Mouse (Mus musculus): ENCODE data around the gene Pias1.

Pias1 gene

DNA sequence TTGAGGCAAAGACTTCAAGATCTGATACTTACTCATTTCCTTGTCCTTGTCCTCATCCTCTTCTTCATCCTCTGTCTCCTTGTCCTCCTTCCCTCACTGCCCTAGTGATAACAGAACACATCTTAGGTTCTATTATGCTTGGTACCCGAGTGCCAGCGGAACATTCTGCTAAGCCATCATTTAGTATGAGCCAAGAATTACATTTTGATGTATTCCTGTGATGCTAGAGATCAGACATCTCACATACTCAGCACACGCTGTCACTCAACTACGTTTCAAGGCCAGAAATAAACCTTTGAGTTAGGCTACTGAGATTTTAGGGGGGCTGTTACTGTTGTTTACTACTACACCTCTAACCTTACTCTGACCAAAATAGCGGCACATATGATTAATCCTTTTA is at the start of gene Pias1:
Pias1 (minus strand) TSS at position 101 of the 400 bp plus-strand sequence.
- DNase-seq (ENCODE audit: low read depth, low spot score): no peak

DNA sequence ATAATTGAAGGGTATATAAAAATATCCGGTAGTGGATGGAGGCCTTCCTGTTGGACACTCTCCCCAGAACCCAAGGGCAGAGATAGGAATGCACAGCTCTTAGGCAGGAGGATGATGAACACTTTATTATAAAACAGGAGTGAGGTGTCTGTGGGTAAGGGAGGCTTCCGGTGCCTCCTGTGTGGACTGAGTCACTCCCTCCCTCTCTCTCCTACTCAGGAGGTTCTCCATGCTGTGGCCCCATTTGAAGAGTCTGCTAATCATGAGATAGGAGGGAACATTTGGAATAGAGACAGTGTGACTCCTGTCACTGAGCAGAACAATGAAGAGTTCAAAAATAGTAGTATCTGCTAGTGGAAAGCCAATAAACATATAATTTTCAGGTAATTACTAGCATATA is 47.7 kb upstream of the Pias1 start:
- no peak for DNase-seq (ENCODE audit: low read depth, low spot score)

DNA sequence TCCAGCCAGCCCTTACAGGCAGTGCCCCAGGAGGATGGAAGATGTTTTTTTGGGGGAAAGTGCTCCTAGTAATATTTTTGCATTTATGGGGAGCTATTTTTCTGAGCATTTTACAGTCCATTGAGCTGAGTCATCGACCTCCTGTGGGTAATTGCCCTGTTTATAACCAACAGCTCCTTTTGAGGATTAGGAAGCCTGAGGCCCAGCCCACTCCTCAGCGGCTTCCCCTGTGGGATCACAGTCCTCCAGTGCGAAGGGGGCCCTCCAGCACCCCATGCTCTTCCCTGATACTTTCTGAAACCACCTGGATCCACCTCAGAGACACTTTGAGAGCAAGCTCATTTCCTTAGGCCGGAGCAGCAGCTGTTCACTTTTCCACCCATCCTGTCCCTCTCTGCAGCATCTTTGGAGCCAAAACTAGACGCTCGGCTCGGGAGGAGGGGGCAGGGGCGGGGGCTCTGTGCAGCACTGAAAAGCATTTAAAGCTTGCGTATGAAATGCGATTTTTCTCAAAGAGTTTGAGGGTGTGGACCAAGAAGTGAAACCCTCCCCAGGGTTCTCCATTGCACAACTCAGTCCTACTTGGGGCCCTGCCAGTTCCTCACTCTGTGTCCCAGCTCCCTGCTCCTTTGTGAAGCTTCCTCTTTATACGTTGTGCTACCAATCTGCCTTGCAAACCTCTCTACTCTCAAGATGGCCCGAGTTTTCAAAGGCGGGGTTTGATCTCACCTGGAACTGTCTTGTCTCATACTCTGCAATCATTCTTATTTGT is 43.5 kb upstream of the Pias1 start:
- no peak for DNase-seq (ENCODE audit: low read depth, low spot score)

DNA sequence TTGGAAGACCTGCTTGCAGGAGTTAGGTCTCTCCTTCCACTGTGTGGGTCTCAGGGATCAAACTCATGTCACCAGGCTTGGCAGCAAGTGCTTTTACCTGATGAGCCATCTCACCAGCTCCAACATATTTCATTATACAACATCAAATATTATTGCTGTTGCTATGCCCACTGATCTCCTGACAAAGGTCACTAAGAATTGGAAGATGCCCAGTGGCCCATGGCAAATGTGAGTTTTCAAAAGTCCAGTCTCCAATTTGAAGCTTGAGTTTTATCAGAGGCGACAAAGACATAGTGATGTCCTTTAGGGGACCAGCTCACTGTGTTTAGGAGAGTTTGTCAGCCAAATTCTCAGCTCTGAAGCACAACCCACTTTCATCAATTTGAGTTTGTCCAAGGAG is 34.8 kb upstream of the Pias1 start:
- DNase-seq (ENCODE audit: low read depth, low spot score): no peak

DNA sequence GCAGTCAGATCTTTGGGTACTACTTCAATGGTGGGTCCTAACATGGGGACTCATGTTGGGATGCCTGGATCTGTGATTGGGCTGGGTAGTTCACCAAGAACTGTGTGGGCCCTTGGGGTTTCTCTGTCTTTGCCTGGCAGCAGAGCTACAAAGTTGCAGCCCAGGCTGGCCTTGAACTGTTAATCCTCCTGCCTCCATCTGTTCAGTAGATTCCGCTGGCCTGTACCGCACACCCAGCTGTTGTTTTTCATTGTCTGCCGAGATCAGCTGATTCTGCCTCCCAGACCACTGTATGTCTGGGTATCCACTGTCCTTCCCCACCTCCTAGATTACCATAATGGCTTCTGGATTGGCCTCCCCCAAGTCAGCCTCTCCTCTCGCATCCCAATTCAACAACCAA is 19.6 kb upstream of the Pias1 start:
- DNase-seq (ENCODE audit: low read depth, low spot score): no peak

DNA sequence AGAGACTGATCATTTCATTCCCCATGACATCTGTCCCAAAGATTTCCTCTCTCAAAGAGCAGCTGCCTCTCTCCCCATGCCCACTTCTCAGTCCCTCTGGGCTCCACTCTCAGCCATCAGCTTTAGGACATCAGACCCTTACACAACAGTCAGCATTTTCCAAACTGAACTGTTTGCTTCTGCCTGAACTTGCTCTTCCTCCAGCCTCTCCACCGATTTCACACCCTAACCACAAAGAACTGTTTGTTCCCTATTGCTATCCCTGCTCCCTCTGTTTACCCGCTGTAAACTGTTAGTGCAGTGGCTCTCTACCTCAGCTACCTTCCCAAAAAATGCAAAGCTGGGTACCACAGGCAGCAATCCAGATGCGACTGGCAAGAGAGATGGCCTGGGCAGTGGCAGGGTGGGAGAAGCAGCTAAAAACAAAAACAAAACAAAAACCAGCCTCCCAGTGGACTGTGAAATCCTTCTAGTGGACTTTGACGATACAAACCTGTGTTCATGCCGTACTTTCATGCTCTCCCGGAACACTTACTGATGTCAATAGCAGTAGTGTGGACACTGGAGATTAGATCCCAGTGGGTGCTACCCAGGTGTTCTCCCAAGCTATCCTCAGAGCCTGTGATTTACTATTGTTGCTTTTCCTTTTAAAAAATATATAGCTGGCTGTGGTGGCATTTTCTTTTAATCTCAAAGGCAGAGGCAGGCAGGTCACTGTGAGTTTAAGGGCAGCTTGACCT is 18.5 kb upstream of the Pias1 start:
- DNase-seq (ENCODE audit: low read depth, low spot score): no peak

DNA sequence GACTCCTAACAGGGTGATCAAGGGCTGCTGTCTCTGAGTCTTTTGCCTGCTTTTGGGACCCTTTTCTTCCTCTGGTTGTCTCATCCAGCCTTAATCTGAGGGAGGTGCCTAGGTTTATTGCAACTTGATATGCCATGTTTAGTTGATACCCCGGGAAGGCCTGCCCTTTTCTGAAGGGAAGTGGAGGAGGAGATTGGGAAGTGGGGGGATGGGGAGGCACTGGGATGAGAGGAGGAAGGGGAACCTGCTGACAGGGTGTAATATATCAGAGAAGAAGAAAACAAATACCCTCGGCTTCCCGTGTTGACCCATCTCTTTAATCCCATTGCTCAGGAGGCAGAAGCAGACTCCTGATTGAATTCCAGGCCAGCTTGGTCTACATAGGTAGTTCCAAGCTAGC is 10.8 kb upstream of the Pias1 start:
- no peak for DNase-seq (ENCODE audit: low read depth, low spot score)

DNA sequence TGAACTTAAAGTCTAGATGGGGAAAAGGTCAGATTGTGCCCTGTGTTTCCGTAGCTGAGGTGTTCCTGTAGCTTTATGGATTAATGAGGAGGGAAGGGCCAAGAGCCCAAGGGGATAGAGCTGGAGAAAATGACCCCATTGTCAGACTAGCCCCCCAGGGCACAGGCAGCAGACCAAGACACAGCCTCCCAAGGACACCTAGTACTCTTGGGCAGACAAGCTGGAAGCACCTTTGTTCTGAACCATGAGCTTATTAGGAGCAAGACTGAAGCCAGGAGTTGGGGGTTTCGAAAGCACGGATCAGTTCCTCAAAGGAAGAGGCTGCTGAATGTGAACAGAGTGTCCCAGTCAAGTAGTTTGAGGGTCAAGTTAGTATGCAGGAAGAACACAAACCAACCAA is 9.9 kb upstream of the Pias1 start:
- no peak for DNase-seq (ENCODE audit: low read depth, low spot score)

DNA sequence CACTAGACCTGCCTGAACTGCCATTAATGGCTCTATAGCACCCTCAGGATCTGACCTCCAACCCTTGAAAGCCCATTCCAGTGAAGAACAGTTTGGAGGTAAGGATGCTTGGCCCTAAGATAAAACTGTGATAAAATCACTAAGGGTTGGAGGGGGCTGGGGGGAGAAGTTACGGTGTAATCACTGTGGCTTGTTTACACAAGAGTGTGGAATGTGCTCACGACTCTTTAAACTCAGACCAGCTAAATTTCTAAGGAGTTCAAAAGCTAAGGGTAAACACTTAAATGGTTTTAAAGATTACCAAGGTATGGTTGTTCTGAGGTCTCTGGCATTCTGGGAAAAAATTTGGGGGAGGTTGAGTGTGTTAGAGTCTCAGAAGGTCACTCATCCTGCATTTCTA is 7.5 kb upstream of the Pias1 start:
- DNase-seq (ENCODE audit: low read depth, low spot score): no peak

DNA sequence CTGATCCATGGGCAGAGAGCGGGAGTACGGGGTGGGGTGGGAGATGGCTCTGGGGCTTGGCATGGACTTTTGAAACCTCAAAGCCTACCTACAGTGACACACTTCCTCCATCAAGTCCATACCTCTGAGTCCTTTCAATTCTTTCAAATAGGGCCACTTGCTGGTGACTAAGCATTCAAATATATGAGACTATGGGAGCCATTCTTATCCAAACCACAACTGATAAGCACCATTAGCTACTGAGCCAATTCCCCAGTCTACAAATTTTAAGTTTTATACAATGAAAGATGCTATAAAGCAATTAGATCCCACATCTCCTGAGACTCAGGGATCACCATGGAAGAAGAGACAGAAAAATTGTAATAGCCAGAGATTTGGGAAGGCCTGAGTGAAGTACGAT is 2.4 kb upstream of the Pias1 start:
- DNase-seq (ENCODE audit: low read depth, low spot score): no peak

DNA sequence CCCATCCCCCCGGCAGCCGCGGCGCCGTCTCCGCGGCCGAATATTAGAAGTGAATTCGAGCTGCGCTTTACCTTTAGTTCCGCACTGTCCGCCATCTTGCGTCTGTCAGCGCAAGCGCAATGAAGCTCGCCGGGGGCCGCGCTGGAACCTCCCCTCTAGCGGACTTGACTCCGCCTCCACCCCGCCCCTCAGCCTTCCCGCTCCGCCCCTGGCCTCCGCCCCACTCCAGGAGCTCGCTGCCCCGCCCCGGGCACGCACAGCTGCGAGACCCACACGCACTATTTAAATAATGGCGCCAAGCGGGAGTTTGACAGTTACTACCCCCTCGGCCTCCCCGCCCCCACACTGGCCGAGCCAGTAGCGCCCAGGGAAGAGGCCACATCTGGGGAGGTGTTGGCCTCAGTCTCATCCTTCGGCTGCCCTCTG is 6.9 kb downstream of the Pias1 start:
- peak; percentile 94 for DNase-seq (ENCODE audit: low read depth, low spot score)

DNA sequence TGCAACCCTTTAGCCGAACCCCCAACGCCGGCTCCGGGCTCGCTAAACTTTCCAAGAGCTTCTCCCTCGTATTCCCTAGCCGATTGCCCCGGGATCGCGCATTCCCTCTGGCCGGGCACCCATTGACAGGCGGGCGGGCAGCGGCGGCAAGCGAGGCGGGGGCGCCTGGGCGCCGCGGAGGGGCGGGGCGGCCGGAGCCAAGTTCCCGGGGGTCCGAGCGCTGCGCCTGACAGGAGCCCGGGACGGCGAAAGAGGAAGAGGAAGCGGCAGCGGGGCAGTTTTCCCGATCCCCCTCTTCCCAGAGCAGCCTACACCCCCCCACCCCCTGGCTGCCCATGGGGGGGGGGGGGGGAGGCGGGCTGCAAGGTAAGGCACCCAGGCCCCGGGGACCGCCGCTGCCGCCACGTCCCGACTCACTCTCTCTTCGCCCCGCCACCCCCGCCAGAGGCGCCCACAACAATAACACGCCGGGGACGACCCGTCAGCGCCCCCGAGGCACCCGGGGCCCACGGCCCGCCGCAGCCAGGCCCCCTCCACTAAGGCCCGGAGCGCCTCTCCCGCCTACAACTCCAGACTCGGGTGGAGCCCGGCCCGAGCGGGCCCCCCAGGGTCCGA is 7.5 kb downstream of the Pias1 start:
- DNase-seq (ENCODE audit: low read depth, low spot score): no peak

DNA sequence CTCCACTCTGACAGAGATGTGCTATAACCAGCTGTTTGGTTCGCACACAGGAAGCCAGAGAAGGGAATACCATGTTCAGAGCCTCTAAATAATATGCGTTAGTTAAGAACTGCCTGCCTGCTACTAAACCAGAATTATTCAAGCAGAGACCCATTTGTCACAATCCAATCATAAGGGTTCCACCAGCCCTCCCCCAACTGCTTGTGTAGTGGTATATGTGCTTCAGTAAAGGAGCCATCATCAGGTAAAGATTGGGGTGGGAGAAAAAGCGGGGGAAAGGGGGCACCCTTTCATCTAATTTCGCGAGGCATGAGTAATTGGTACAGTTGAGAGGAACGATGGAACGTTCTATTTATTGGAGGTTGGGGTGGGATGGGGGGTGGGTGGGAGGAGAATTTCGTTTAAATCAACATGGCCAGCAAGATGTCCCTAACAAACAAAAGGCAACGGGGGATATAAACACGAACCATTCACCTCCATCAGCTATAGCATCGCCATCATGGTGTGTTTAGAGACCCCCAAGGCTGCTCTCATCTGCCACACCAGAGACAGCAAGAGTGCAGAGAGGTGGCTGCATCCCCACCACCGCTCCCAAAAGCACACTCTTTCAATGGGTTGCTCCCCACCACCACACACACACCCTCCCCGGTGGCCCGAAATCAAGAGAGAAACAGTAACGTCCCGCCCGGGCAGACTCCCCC is 8.1 kb downstream of the Pias1 start:
- DNase-seq (ENCODE audit: low read depth, low spot score): no peak

DNA sequence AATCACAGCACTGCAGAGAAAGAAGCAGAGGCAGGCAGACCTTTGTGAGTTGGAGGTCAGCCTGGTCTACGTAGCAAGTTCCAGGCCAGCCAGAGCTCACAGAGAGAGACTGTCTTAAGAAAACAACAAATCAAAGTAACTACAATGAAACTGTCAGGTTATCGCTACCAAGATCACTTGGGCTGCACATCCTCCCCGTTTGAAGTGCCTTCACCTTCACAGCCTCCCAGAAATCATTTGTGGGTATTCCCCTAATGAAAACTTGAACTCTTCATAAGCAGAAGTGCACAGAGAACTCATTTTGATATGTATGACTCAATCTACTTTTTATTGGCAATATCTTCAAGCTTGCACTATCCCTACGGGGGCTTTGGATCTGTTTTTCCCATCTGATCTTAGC is 10.6 kb downstream of the Pias1 start:
- no peak for DNase-seq (ENCODE audit: low read depth, low spot score)

DNA sequence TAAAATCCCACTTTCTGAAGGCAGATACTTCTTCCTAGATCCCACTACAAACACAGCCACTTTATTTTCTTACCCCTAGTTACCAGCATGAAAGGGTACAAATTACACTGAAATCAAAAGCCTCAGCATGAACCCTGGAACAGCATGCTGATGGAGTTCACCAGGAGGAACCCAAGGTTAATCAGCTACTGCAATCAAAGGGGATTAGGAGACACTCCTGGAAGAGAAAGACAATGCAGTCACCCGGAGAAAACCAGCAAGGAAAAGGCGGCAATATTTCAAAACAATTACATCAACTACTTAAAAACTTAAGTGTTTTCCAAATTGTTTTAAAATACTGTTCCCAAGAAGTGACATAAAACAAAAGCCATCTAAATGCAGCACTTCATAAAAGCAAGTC is 11.9 kb downstream of the Pias1 start:
- no peak for DNase-seq (ENCODE audit: low read depth, low spot score)

DNA sequence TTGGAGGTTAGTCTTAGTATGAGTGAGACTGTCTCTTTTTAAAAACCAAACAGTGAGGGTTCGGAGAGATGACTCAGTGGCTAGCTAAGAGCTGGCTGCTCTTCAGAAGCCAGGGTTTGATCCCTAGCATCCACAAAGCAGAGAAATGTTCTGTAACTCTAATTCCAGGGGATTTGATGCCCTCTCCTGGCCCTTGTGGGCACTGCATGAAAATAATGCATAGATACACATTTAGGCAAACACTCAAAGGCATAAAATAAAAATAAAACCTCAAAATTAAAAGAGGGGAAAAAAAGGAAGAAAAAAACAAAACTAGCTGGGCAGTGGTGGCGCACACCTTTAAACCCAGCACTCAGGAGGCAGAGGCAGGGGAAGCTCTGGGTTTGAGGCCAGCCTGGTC is 13.3 kb downstream of the Pias1 start:
- no peak for DNase-seq (ENCODE audit: low read depth, low spot score)

DNA sequence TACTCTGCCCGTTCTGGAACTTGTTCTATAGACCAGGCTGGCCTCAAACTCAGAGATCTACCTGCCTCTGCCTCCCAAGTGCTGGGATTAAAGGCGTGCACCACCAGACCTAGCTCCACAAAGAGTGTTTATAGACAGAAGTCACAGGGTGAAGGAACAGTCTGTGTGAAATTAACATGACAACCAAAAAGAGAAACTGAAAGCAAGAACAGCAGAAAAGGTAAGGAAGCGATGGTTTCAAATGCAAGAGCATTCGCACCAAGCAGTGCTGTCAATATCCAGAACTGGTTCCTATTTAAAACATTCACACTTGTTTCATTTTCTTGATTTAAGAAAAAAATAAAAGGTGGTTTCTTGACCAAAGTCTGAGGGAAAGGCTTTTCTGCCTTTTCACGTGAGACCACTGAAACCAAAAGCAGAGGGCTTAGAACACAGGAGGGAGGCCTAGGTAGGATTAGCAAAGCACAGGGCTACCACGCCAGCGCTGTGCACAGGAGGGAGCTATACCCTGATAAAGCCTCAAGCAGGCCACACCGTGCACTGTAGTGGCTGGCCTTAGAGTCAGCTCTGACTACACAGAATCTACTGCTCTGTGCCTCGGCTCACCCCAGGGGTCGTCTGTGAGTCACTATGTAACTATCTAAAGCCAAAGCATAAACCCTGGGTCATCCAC is 15.5 kb downstream of the Pias1 start:
- no peak for DNase-seq (ENCODE audit: low read depth, low spot score)

DNA sequence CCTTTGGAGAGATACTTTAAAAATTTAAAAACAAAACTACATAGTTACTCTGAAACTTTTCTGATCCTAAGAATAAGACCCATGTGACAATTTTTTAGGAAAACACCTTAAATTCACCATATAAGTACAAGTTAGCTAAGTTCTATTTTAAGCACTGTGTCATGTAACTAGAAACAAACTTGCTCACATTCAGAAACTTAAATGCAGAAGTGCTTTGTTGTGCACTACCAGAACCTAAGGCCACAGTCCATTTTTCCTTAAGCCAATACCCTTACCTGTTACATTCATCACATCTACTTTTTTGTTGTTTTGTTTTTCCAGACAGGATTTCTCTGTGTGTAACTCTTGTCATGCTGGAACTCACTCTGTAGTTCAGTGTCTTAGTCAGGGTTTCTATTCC is 17.4 kb downstream of the Pias1 start:
- DNase-seq (ENCODE audit: low read depth, low spot score): no peak

DNA sequence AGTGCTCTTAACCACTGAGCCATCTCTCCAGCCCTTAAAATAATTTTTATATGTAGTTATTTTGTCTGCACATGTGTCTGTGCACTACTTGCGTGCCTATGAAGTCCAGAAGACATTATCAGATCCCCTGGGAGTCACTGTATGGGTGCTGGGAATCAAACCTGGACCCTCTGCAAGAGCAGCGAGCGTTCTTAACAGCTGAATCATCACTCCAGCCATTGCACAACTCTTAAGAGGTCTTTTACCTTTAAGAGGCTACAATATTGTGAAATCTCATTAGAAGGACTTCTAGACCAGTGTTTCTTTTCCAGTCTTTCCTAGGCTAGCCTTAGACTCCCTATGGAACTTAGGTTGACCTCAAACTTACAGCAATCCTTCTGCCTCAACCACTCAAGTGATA is 21.7 kb downstream of the Pias1 start:
- DNase-seq (ENCODE audit: low read depth, low spot score): no peak

DNA sequence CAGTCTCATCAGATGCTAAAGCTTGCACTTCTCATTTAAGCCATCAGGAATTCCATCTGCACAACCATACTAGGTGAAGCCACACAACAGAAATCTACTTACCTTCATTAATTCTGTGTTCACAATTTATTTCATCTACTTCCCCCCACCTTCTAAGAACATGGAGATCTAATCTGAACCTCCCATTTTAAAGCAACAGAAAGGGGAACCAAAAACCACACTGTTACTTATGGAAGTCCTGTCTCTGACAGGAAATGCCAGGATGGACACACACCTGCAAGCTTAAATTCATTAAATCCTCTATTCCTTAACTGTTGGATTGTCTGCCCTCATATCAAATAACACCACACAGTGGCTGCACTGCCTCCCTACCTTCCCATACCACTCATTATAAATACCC is 35.0 kb downstream of the Pias1 start:
- DNase-seq (ENCODE audit: low read depth, low spot score): no peak

DNA sequence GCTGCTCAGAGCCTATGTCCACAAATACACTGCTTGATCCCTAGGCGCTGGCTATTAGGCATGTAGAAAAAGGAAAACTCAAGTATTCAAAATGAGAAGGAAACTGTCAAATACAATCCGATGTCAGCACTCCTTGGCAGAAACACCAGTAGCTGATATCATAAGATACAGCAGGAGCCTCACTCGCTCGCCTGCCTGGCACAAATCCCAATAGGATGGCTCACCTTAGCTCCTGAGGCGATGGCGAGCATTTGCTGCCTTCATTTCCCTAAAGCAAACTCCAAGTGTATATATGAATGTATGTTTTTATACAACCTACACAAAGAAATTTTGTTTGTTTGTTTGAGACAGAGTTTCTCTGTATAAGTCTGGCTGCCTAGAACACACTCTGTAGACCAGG is 42.4 kb downstream of the Pias1 start:
- DNase-seq (ENCODE audit: low read depth, low spot score): no peak

DNA sequence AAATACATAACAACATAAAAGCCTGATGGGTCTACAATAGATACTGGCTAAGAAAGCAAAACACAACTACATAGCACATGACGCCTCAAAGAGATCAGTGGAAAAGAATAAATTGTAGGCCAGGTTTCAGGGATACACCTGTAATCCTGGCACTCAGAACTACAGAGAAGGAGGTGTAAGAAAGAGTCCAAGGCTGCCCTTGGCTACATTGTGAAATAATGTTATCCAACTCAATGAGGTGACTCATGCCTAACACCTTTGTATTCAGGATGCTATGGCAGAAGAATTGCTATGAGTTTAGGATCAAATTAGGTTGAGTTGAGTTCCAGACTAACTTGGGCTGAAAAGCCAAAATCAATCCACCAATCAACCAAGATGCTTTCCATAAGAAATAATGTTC is 43.7 kb downstream of the Pias1 start:
- DNase-seq (ENCODE audit: low read depth, low spot score): no peak

Data from c-Kit-negative CD71-positive TER-119-positive erythroid progenitor cells, embryonic 14.5 days (primary cell).